Mouse (Mus musculus) adrenal gland, postnatal 4 days (tissue): ENCODE results near the gene Olfr376. TPM values are rescaled to one million over a fixed set of nuclear protein-coding genes. Genes with fewer than 3 reads are reported as not detected.

Experiments
- DNase-seq, 2 experiments: peaks; one replicate each; pipeline ENCODE4 v3.0.0; 2021 to 2022; ENCODE audit warnings: low spot score in 2 of 2, mixed read lengths in 2 of 2
- long read RNA-seq, 2 experiments: library from polyadenylated mRNA; stranded (forward); transcript quantifications; one replicate each; pipeline ENCODE4 v2.0.0; 2021
- total RNA-seq, 2 experiments: library from RNA; stranded (reverse); gene quantifications; 2 replicates each; pipeline ENCODE4 v1.2.3; 2021

Olfr376 gene
- not detected for total RNA-seq
- long read RNA-seq, experiment 1: 0 reads
- long read RNA-seq, experiment 2: 0 reads

DNA sequence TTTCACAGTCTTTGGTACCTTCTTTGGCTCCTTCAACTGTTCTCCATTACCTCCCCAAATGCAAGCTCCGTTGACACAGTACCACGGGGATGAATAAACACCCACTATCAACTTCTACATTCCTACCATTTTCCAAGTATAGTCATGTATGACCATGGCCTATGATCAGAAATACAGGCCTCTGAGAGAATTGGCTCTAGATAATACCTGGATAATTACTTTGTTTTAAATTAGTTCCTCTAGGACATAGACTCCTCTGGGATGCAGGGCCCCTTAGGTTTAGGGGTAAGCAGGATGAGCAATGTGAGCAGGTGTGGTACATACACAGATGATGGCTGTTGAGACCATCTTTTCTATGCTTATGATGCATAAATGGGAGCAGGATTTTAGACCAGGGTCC, at the start of gene Olfr376:
TSS of gene Olfr376 (plus strand) at position 301 of the 400 bp plus-strand sequence.
- no peak for DNase-seq

DNA sequence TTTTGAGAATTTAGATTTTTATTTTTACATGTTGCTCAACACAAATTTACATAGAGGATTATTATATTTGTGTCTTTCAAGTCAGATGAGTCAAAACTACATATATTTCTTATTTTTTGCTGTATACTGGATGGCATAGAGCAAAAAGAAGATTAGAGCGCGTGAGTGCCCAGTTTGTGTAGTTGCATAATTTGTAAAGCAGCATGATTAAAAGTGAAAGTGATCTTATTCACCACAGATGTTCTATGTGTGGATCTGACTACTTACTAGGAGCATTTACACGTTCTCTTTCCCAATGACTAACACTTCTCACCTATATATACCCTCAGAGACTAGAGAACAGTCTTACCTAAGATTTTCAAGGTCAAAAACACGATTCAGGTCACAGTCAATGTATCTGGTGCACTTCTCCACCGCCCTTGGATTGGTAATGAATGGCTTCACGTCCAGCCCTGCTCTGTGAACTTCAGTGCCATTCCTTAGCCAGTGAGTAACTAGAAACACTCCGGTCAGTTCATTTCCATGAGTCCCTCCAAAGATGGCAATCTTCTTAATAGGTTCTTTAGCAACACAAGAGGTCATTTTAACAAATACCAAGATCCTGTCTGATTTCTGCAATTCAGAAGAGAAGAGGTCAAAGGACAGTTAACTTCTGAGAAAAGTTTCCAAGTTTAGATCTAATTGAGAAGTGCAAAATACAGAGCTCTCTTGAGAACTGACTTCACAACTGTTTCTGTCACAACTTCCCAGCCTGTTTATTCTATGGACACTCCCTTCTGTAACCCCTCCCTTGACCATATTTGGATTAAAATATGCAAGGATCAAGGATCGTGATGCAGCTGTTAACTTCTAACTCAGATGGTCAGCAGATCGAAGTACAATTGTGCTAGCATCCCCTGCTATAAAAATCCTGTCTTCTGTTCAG, 46.9 kb upstream of the Olfr376 start:
- no peak for DNase-seq

DNA sequence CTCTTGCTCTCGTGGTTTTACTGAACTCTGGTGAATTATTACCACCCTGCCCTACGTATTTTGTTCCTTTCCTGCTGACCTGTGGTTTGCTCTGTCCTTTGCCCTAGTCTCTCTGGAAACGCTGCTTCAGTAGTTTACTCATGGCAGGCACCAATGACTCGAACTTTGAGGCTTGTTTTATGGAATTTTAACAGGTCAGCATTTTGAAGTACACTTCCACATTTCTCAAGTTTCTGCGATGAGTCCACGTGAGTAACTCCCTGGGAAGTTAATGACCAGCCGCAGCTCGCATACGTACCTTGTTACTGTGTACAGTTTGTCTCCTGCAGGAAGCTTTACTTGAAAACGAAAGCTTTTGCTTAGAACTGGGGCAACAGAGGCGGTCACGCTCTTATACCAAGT, 44.6 kb upstream of the Olfr376 start:
- no peak for DNase-seq

DNA sequence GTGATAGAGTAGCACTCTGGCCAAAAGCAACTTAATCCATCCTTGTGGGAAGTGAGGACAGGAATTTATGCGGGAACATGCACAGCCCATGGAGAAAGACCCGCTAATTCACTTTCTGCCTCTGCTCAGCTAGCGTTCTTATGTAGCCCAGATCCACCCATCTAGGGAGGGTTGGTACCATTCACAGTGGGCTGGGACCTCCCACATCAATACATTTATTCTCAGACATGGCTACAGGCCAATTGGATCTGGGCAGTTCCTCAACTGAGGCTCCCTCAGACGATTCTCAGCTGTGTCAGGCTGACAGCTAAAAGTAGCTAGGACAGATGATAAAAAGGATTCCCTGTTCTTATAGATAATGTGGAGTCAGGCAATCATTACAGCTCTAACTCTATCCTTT, 43.7 kb upstream of the Olfr376 start:
- no peak for DNase-seq

DNA sequence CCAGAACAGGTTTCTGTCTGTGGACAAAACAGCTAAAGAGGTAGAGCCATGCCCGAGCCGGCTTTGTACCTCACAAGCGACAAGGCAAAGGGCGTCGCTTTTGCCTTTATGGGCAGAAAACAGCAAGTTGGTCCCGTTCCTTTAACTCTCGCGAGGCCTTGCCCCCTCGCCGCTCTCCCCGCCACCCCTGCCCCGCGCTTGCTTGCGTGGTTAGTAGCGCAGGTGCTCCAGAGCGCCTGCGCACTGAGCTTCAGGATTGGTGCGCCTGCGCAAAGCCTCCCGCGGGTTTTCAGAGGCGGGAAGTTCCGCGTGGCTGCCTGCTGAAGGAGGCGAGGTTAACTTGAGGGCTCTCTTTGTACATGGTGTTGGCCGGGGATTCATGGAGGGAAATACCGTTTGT, 41.6 kb upstream of the Olfr376 start, which contains the start of the genes Aspa, Gm49340 and Spata22:
TSS of gene Aspa (minus strand) at position 155 of the 400 bp plus-strand sequence.
TSS of gene Gm49340 (plus strand) at position 300 of the 400 bp plus-strand sequence.
TSS of gene Spata22 (plus strand) at position 300 of the 400 bp plus-strand sequence.
- no peak for DNase-seq

DNA sequence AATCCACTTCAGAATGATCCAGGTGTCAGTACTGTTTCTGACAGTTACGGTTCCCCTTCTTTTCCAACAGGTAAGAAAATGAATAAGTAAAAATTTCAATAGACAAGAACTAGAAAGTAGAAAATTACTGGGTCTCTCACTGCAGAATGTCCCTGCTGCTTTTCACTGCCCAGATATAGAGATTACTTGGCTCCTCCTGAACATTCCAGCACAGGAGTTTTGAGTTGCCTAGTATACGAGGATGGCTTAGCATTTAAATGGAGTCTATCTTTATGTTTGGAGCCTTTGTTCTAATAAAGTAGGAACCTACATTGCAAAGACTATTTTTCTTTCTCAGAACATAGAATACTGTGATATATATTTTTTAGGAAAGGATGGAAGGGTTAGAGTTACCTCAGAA, 37.7 kb upstream of the Olfr376 start:
- DNase-seq: no peak

DNA sequence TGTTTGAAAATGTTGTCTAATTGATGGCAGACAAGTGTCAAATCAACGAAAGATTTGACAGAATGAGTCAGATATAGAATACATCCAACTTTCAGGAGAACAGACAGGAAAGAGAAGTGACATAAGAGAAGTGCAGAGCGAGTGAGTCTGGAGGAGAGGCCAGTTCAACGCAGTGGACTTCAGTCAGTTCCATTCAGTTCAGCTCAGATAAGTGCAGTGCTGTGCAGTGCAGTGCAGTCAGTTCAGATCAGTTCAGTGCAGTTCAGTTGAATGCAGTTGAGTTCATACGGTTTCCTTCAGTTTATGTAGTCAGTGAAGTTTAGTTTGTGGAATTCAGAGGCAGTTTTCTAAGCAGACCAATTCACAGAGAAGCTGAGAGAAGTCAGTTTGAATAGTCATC, 34.1 kb upstream of the Olfr376 start:
- DNase-seq: no peak

DNA sequence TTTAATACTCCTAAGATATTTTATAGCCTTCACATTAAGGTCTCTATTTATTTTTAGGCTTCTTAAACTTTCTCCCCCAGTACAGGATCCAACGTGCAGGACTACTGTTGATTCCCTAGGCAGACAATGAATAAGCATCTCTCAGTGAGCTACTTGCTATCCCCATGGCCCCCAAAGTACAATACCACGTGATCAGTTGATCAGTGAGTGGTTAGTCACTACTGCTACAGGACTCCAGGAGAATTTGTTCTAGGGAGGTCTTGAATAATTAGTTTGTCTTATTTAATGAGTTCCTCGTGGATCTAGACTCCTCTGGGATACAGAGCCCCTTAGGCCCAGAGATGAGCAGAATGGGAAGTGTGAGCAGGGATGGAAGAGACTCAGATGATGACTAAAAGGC, 20.6 kb upstream of the Olfr376 start, which contains the start of gene Olfr20:
TSS of gene Olfr20 (plus strand) at position 301 of the 400 bp plus-strand sequence.
- no peak for DNase-seq

DNA sequence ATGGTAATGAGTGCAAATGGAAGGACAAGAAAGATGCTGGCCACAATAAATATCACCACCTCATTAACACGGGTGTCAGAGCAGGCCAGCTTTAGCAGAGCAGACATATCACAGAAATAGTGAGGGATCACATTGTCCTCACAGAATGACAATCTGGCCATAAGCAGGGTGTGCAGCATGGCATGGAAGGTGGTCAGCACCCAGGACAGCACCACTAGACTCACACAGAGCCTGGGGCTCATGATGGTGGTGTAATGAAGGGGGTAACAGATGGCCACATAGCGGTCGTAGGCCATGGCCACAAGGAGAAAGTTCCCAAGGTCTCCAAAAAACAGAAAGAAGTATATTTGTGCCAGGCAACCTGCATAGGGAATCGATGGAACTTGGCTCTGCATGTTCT, 24.3 kb downstream of the Olfr376 start:
- DNase-seq: no peak

DNA sequence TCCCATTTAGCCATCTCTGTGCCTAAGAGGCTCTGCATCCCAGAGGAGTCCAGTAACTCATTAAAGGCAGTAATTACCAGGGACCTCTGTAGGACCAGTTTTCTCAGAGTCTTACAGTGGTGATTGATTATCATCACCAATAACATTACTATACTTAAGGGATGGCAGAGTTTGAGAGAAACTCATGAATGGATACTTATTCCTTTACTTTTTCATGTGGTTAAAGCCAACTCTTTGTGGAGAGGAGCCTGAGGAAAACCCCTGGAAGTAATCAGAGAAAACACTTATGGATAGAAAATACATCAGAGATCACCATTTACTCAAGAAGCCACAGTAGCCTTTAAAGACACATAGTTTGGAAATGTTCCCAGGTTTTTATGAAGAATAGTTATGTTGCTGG, 28.5 kb downstream of the Olfr376 start, which contains the start of gene Olfr1:
TSS of gene Olfr1 (minus strand) at position 101 of the 400 bp plus-strand sequence.
- DNase-seq: no peak

Other genes starting within 250 kb of the Olfr376 start
- 1 to 10 TPM; 4.6 to 5.9 TPM for gene Haspin, start 233.0 kb upstream of the Olfr376 start, total RNA-seq
- gene P2rx5, start 210.8 kb upstream of the Olfr376 start, total RNA-seq: 1 to 10 TPM; 1.8 to 2.7 TPM
- 10 to 100 TPM; 60.5 to 72.1 TPM for gene Emc6, start 194.2 kb upstream of the Olfr376 start, total RNA-seq
- 10 to 100 TPM; 74.0 to 82.4 TPM for gene Tax1bp3, start 194.2 kb upstream of the Olfr376 start, total RNA-seq
- 10 to 100 TPM; 19.1 to 19.4 TPM for gene Ctns, start 172.2 kb upstream of the Olfr376 start, total RNA-seq
- 1 to 10 TPM; 6.8 to 9.0 TPM for gene Shpk, start 171.8 kb upstream of the Olfr376 start, total RNA-seq
- gene Trpv1, start 137.0 kb upstream of the Olfr376 start, total RNA-seq: under 1 TPM; 0.14 to 0.22 TPM
- under 1 TPM; 0.08 to 0.17 TPM for gene Trpv3, start 103.9 kb upstream of the Olfr376 start, total RNA-seq
- 10 to 100 TPM in 1 of 2 experiments, 1 to 10 TPM in 1; 7.7 to 12.0 TPM for gene Aspa, start 41.6 kb upstream of the Olfr376 start, total RNA-seq
- not detected for gene Gm49340, start 41.5 kb upstream of the Olfr376 start, total RNA-seq
- gene Spata22, start 41.5 kb upstream of the Olfr376 start, total RNA-seq: under 1 TPM; 0.22 to 0.56 TPM
- not detected for gene Olfr20, start 20.5 kb upstream of the Olfr376 start, total RNA-seq
- gene Olfr1, start 28.4 kb downstream of the Olfr376 start, total RNA-seq: not detected
- not detected for gene Olfr378, start 57.2 kb downstream of the Olfr376 start, total RNA-seq
- gene Olfr380, start 86.3 kb downstream of the Olfr376 start, total RNA-seq: not detected
- not detected for gene Olfr381, start 120.4 kb downstream of the Olfr376 start, total RNA-seq
- gene Olfr382, start 146.0 kb downstream of the Olfr376 start, total RNA-seq: not detected
- not detected for gene Olfr385, start 221.8 kb downstream of the Olfr376 start, total RNA-seq
- not detected for gene Olfr384, start 227.3 kb downstream of the Olfr376 start, total RNA-seq